Mouse (Mus musculus): ENCODE measurements around the gene Olfr1221. TPM values are rescaled to one million over a fixed set of nuclear protein-coding genes. Genes with fewer than 3 reads are reported as not detected.

Gene Olfr1221
- polyA plus RNA-seq, 1 experiment from 2014 or later: not detected

Other genes with a start within 250 kb of the Olfr1221 start
- not detected in 2 replicates for gene Olfr1208, start 215.0 kb downstream of the Olfr1221 start, polyA plus RNA-seq (2016; fragmentation: Nextera tagmentation; extraction: Ambion mirVana)
- gene Olfr1209, start 202.1 kb downstream of the Olfr1221 start, polyA plus RNA-seq (2016; fragmentation: Nextera tagmentation; extraction: Ambion mirVana): not detected in 2 replicates
- gene Olfr1211, start 179.2 kb downstream of the Olfr1221 start, polyA plus RNA-seq (2016; fragmentation: Nextera tagmentation; extraction: Ambion mirVana): not detected in 2 replicates
- not detected in 2 replicates for gene Olfr1212, start 163.3 kb downstream of the Olfr1221 start, polyA plus RNA-seq (2016; fragmentation: Nextera tagmentation; extraction: Ambion mirVana)
- not detected in 2 replicates for gene Gm13762, start 137.0 kb downstream of the Olfr1221 start, polyA plus RNA-seq (2016; fragmentation: Nextera tagmentation; extraction: Ambion mirVana)
- gene Olfr1214, start 124.6 kb downstream of the Olfr1221 start, polyA plus RNA-seq (2016; fragmentation: Nextera tagmentation; extraction: Ambion mirVana): not detected in 2 replicates
- gene Olfr1215, start 110.3 kb downstream of the Olfr1221 start, polyA plus RNA-seq (2016; fragmentation: Nextera tagmentation; extraction: Ambion mirVana): not detected in 2 replicates
- gene Olfr1216, start 98.9 kb downstream of the Olfr1221 start, polyA plus RNA-seq (2016; fragmentation: Nextera tagmentation; extraction: Ambion mirVana): not detected in 2 replicates
- gene Olfr1217, start 85.2 kb downstream of the Olfr1221 start, polyA plus RNA-seq (2016; fragmentation: Nextera tagmentation; extraction: Ambion mirVana): not detected in 2 replicates
- gene Olfr1218, start 56.1 kb downstream of the Olfr1221 start, polyA plus RNA-seq (2016; fragmentation: Nextera tagmentation; extraction: Ambion mirVana): not detected in 2 replicates
- not detected in 2 replicates for gene Olfr1219, start 33.8 kb downstream of the Olfr1221 start, polyA plus RNA-seq (2016; fragmentation: Nextera tagmentation; extraction: Ambion mirVana)
- not detected in 2 replicates for gene Olfr1220, start 10.4 kb downstream of the Olfr1221 start, polyA plus RNA-seq (2016; fragmentation: Nextera tagmentation; extraction: Ambion mirVana)
- not detected in 2 replicates for gene Olfr1222, start 15.8 kb upstream of the Olfr1221 start, polyA plus RNA-seq (2016; fragmentation: Nextera tagmentation; extraction: Ambion mirVana)
- gene Olfr1223, start 34.3 kb upstream of the Olfr1221 start, polyA plus RNA-seq (2016; fragmentation: Nextera tagmentation; extraction: Ambion mirVana): not detected in 2 replicates
- not detected in 2 replicates for gene Olfr1224-ps1, start 46.8 kb upstream of the Olfr1221 start, polyA plus RNA-seq (2016; fragmentation: Nextera tagmentation; extraction: Ambion mirVana)
- not detected in 2 replicates for gene Olfr1225, start 57.4 kb upstream of the Olfr1221 start, polyA plus RNA-seq (2016; fragmentation: Nextera tagmentation; extraction: Ambion mirVana)
- gene Olfr1226, start 82.8 kb upstream of the Olfr1221 start, polyA plus RNA-seq (2016; fragmentation: Nextera tagmentation; extraction: Ambion mirVana): not detected in 2 replicates
- not detected in 2 replicates for gene Olfr1228, start 136.8 kb upstream of the Olfr1221 start, polyA plus RNA-seq (2016; fragmentation: Nextera tagmentation; extraction: Ambion mirVana)
- not detected in 2 replicates for gene Olfr1229, start 170.7 kb upstream of the Olfr1221 start, polyA plus RNA-seq (2016; fragmentation: Nextera tagmentation; extraction: Ambion mirVana)
- gene Olfr1230, start 180.0 kb upstream of the Olfr1221 start, polyA plus RNA-seq (2016; fragmentation: Nextera tagmentation; extraction: Ambion mirVana): not detected in 2 replicates
- gene Olfr1231, start 189.8 kb upstream of the Olfr1221 start, polyA plus RNA-seq (2016; fragmentation: Nextera tagmentation; extraction: Ambion mirVana): not detected in 2 replicates
- gene Olfr1232, start 212.4 kb upstream of the Olfr1221 start, polyA plus RNA-seq (2016; fragmentation: Nextera tagmentation; extraction: Ambion mirVana): not detected in 2 replicates
- not detected in 2 replicates for gene Olfr1233, start 225.1 kb upstream of the Olfr1221 start, polyA plus RNA-seq (2016; fragmentation: Nextera tagmentation; extraction: Ambion mirVana)
- gene Olfr1234, start 247.6 kb upstream of the Olfr1221 start, polyA plus RNA-seq (2016; fragmentation: Nextera tagmentation; extraction: Ambion mirVana): not detected in 2 replicates